Mouse (Mus musculus): ENCODE measurements around the gene Pom121. TPM values are rescaled to one million over a fixed set of nuclear protein-coding genes. Genes with fewer than 3 reads are reported as not detected.

The Pom121 gene
- 1 to 10 TPM; 7.8 to 9.3 TPM for total RNA-seq (2021)
- long read RNA-seq, experiment 1, partial matches to known transcripts, result 3 of 7 reads
- long read RNA-seq, experiment 1, other reads (novel, unspliced or antisense), result 4 of 7 reads
- long read RNA-seq, experiment 2, full-length matches to known transcripts, result 2 of 5 reads
- long read RNA-seq, experiment 2, partial matches to known transcripts, result 2 of 5 reads
- long read RNA-seq, experiment 2, other reads (novel, unspliced or antisense), result 1 of 5 reads

GRCm38 (mm10) chr5:135394004-135394823 is at the start of gene Pom121:
Gene Pom121, minus strand, starts transcription at chr5:135394546.
- peak; percentile 83 for DNase-seq
- intact Hi-C loops (cut with DNase I; ENCODE audit: low total_unique reads), result no loop called here

- intact Hi-C loops (cut with DNase I; ENCODE audit: low total_unique reads), result no loop called here
Observed at GRCm38 (mm10) chr5:135442430-135442829, 48.1 kb upstream of the Pom121 start.

GRCm38 (mm10) chr5:135435039-135435438 is 40.7 kb upstream of the Pom121 start:
- no peak for DNase-seq
- intact Hi-C loops (cut with DNase I; ENCODE audit: low total_unique reads), result no loop called here

More at GRCm38 (mm10) chr5:135442430-135442829, 48.1 kb upstream of the Pom121 start:
- no peak for DNase-seq

DNA sequence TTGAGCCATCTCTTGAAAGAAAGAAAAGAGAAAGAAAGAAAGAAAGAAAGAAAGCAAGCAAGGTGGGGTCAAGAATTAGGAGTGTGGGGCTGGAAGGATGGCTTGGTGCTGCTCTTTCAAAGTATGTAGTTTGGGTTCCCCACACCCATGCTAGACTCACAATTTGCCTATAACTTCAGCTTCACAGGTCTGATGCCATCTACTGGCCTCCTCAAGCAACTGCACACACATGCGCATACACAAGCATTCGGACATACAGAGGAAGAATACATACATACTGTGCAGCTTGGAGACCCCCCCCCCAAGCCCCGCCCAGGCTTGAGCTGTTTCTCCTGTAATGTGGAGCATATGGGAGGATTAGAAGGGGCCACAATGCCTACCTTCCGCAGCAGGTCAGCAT is 39.5 kb upstream of the Pom121 start:
- intact Hi-C loops (cut with DNase I; ENCODE audit: low total_unique reads), result no loop called here
- DNase-seq, result no peak

GRCm38 (mm10) chr5:135431111-135431510 is 36.8 kb upstream of the Pom121 start:
- DNase-seq, result no peak
- intact Hi-C loops (cut with DNase I; ENCODE audit: low total_unique reads), result no loop called here

GRCm38 (mm10) chr5:135428786-135429185 is 34.4 kb upstream of the Pom121 start:
- intact Hi-C loops (cut with DNase I; ENCODE audit: low total_unique reads), result no loop called here
- DNase-seq, result no peak

DNA sequence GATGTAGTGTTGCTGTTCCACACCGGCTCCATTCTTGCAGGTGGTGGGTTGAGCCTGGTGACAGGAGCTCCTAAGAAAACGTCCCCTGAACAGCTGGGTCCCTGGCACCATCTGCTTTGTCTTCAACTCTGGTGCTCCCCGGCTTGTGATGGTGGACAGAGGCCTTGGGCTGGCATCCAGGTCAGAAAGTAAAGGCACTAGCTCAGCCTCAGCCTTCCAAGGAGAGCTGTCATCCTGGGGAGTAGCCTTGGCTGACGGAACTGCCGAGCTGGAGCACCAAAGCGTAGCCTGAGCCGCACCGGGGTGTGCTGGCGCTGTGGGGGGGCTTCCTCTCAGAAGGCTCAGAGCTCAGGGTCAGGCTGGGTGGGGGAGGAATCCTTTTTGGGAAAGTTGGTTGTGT is 15.9 kb upstream of the Pom121 start:
- intact Hi-C loops (cut with DNase I; ENCODE audit: low total_unique reads), result no loop called here
- DNase-seq, result no peak

- DNase-seq, result no peak
- intact Hi-C loops (cut with DNase I; ENCODE audit: low total_unique reads), result no loop called here
Observed at GRCm38 (mm10) chr5:135408114-135408513, 13.8 kb upstream of the Pom121 start.

GRCm38 (mm10) chr5:135405437-135405836 is 11.1 kb upstream of the Pom121 start:
- DNase-seq, result no peak
- intact Hi-C loops (cut with DNase I; ENCODE audit: low total_unique reads), result no loop called here

GRCm38 (mm10) chr5:135404623-135405022 is 10.3 kb upstream of the Pom121 start:
- intact Hi-C loops (cut with DNase I; ENCODE audit: low total_unique reads), result no loop called here
- no peak for DNase-seq

DNA sequence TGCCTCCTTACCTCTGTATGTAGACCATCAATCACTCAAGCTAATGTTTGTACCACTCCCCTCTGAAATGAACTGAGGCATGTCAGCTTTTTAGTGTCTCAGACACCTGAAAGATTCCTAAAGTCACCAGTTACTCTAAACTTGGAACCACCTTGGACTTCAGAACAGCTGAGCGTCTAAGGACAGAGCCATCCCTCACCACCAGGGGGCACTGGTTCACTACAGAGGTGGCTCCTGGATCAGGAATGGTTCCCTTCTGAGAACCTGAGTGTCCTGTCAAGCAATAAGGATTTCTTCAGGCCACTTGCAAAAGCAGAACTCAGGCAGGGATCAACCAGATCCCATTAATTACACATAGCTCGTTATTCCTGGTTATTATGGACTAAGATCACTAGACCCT is 5.9 kb upstream of the Pom121 start:
- DNase-seq, result peak; percentile 82
- intact Hi-C loops (cut with DNase I; ENCODE audit: low total_unique reads), result no loop called here

DNA sequence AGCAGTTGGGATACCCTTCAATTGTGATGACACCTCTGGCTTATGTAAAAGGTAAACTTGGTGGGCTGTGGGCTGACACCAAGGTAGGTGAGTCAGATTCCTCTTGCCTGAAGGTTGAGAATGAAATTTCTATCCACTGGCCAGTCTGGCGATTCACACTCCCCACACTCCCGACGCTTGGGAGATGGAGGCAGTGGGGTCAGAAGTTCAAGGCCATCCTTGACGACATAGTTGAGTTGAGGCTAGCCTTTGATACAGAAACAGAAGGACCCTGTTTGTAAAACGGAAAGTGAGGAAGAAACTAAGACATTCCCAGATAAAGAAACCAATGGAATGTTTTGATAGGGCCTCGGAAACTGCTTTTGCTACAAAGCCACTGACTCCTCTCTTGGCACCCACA is 5.0 kb upstream of the Pom121 start:
- intact Hi-C loops (cut with DNase I; ENCODE audit: low total_unique reads), result loop anchor here (5.0 kb wide), 1 partner anchor 88 kb away; no protein-coding TSS in a partner anchor
- DNase-seq, result no peak

DNA sequence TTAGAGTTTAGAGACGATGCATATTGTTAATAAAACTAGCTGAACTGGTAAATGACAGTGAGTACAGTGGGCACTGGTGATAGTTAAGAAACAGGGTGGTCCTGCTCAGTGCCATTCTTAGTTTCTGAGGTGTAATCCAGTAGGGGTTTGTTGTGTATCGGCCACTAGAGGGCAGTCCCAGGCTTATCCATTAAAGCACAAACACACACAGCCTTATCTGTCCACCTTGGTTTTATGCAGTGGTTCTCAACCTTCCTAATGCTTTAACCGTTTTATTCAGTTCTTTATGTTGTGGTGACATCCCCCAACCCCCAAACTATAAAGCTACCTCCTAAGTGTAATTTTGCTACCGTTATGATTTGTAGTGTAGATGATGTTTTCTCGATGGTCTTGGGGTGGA is 1.5 kb upstream of the Pom121 start:
- intact Hi-C loops (cut with DNase I; ENCODE audit: low total_unique reads), result loop anchor here (5.0 kb wide), 1 partner anchor 91 kb away; no protein-coding TSS in a partner anchor
- no peak for DNase-seq

DNA sequence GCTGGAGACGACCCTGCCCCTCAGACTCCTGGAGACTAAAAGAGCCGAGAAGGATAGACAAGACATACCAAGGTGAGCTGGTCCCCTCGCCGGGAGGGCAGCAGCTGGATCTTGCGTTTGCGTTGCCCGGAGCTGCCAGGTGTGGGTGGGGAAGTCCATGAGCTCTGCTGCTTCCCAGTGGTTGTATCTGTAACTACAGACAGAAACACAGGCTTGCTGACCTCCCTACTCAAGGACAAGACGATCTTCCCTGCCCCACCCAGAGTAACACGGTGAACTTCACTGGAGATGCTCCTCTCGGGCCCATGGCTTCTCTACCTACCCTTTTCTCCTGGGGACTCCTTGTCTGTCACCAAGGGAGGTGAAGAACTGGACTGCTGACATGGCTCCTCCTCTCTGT is 10.6 kb downstream of the Pom121 start:
- intact Hi-C loops (cut with DNase I; ENCODE audit: low total_unique reads), result loop anchor here (10.0 kb wide), 1 partner anchor 381 kb away; no protein-coding TSS in a partner anchor
- DNase-seq, result no peak

DNA sequence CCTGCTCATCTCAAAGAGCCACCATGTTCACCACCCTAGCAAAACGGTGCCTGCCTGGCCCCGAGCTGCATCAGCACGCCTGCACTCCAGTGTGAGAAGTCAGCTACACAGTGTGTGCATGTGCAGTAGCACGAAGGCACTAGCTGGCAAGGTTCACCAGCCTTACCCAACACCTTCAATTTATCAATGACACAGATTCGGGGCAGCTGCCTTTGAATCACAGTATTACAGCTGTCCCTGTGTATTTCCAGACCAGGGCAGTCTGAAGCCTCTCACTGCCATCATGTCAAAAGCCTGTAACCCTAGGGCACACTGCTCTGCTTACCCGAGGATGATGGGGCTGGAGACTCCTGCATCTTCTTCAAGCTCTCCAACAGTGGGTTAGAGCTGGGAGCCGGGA is 11.6 kb downstream of the Pom121 start:
- intact Hi-C loops (cut with DNase I; ENCODE audit: low total_unique reads), result loop anchor here (10.0 kb wide), 1 partner anchor 382 kb away; no protein-coding TSS in a partner anchor

DNA sequence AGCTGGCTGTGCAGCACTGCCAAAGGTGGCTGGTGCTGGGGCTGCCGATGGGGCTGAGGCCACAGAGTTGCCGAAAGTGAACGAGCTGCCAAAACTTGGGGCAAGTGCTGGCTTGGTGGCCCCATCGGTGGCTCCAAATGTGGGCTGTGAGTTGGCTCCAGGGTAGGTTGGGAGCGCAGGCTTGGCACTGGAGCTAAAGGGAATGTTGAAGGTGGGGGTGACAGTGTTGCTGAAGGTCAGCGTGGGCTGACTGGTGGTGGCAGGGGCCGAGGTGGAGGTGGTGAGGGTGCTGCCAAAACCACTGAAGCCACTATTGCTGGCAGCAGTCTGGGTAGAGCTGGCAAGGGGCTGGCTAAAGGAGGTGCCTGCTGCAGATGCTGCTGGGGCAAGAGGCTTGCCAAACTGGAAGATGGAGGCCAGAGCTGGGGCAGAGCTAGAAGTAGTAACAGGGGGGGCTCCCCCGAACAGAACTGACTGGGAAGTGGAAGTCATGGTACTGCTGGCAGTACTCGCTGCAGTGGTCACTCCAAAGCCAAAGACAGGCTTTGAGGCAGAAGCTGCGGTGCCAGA is 12.9 kb downstream of the Pom121 start:
- intact Hi-C loops (cut with DNase I; ENCODE audit: low total_unique reads), result loop anchor here (10.0 kb wide), 1 partner anchor 383 kb away; no protein-coding TSS in a partner anchor
- DNase-seq, result no peak

More for the DNA sequence above, 11.6 kb downstream of the Pom121 start:
- DNase-seq, result no peak

DNA sequence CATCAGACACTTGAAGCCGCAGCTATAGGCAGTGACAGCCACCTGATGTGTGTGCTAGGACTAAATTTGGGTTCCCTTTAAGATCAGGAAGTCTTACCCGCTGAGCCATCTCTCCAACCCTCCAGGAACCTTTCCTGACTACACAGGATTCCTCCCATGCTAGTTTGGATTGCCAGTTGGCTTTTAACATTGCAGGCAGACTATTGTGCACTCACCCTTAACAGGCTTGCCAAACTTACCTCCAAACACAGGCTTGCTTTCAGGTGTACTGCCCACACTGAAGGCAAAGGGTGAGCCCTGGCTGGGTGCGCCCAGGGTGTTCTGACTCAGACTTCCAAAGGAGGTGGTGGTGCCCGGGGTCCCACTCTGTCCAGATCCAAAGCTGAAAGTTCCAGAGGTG is 13.7 kb downstream of the Pom121 start:
- intact Hi-C loops (cut with DNase I; ENCODE audit: low total_unique reads), result loop anchor here (10.0 kb wide), 1 partner anchor 384 kb away; no protein-coding TSS in a partner anchor
- DNase-seq, result no peak

DNA sequence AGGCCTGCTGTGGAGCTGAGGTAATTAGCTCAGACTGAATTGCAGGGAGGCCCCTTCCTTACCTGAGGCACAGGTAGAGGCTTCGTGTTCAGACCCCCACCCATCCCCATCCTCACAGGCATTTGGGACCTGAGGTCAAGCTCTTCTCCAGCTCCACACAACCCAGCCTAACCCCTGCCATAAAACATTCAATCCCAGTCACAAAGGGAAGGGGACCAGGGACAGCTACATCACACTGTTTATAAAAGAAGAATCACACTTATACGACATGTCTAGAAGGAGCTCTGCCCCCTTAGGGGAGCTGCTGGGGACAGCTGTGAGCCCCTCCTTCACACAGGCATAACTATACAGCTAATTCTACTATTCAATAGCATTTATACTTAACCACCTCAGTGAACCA is 18.0 kb downstream of the Pom121 start:
- intact Hi-C loops (cut with DNase I; ENCODE audit: low total_unique reads), result no loop called here
- no peak for DNase-seq

DNA sequence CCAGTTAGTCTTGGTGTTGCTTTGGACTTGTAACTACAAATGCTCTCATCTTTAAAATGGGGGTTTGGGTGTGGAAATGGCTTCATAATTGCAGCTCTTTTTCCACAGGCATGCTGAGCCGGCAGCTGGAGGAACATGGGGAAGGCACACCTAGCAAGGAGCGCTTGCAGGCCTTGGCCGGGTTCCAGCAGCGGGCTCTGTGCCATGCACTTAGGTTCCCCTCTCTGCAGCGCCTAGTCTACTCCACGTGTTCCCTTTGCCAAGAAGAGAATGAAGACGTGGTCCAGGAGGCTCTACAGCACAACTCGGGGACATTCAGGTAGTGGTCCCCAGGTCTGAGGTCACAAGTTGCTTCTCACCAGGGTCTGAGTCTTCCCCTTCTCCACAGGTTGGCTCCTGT is 19.2 kb downstream of the Pom121 start:
- intact Hi-C loops (cut with DNase I; ENCODE audit: low total_unique reads), result no loop called here
- DNase-seq, result no peak

- DNase-seq, result no peak
- intact Hi-C loops (cut with DNase I; ENCODE audit: low total_unique reads), result no loop called here
Observed at GRCm38 (mm10) chr5:135373601-135374000, 20.7 kb downstream of the Pom121 start.

Measured in gastrocnemius, postnatal 14 days (tissue).